Mouse (Mus musculus) ES-Bruce4 (cell line): ENCODE data around the gene Padi6.

Source experiments
- EP300 ChIP-seq: IDR thresholded peaks from 2 replicates; pipeline ENCODE4 v1.6.1; 2011; ENCODE audit warnings: low read depth, low read length; ENCODE audit not compliant: insufficient read depth
- POLR2A ChIP-seq: IDR thresholded peaks from one replicate; pipeline ENCODE4 v1.8.1; 2011; ENCODE audit warnings: low read length; ENCODE audit not compliant: insufficient read depth

GRCm38 (mm10) chr4:140710781-140711180 lies 31.7 kb downstream of the Padi6 start:
- TF ChIP-seq POLR2A (no peak), EP300 (no peak)
